Mouse (Mus musculus) liver, adult (tissue): ENCODE results near the gene Tshz3.

Experiments used
- GATA4 ChIP-seq: IDR thresholded peaks from 2 replicates; pipeline ENCODE4 v1.6.1; 2014; ENCODE audit warnings: mild to moderate bottlenecking, low read length; ENCODE audit not compliant: insufficient replicate concordance

The Tshz3 gene

GRCm38 (mm10) chr7:36710387-36710786 lies 12.5 kb downstream of the Tshz3 start:
- no peak for TF ChIP-seq GATA4

DNA sequence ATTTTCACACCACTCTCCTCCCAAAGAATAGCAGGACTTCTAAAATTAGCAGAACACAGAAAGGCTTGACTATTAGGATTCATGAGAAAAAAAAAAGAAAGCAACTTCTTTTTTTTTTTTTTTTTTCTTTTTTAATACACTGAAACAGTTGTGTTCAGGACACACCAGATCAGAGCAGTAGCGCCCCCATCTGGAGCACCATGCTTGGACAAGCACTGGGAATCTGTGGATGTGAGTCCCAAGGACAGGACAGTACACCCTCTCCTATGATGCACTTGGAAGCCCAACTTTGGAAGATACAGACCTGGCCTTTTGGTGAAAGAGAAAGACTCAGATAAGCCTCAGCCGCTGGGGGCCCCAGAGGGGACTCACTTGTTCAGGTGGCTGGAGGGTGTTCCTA lies 13.8 kb downstream of the Tshz3 start:
- no peak for TF ChIP-seq GATA4

DNA sequence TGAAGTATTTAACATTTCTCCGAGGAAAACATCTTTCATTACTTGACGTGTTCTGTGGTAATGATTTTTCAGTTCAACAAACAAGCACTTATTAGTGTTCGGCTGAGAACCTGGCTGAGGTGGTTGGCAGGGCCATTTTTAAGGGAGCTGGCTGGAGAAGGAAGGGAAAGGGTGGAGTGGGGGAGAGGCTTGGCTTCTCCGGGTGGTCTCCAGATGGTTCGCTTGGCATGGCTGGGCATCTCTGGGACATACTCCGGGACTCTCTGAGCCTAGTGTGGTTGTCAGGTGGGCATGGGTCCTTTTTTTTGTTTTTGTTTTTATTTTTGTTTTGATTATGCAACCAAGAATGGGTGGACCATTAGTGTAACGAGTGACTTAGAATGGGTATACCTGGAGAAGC lies 16.4 kb downstream of the Tshz3 start:
- TF ChIP-seq GATA4 = no peak

- TF ChIP-seq GATA4 = no peak
These were observed 19.3 kb downstream of the Tshz3 start for GRCm38 (mm10) chr7:36717192-36717591.

GRCm38 (mm10) chr7:36720830-36721229 lies 22.9 kb downstream of the Tshz3 start:
- TF ChIP-seq GATA4 = no peak

GRCm38 (mm10) chr7:36736303-36737050 lies 38.6 kb downstream of the Tshz3 start:
- TF ChIP-seq GATA4 = no peak

DNA sequence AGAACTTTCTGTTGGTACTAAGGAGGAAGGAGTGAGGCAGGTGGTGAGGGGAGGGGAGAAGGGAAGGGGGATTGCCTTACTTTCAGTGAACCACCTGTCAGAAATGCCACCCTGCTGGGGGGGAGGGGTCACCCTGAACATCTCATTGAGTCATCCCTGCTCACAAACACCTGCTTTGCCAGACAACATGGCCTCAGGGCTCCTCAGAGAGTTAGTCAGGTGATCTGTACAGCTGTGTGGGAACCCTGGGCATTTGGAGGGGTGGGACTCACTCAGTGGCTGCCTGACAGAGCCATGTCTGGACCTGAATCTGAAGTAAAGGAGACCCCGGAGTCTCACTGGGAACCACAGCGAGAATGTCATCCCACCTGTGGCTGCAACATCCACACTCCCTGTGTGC lies 53.6 kb downstream of the Tshz3 start:
- no peak for TF ChIP-seq GATA4

DNA sequence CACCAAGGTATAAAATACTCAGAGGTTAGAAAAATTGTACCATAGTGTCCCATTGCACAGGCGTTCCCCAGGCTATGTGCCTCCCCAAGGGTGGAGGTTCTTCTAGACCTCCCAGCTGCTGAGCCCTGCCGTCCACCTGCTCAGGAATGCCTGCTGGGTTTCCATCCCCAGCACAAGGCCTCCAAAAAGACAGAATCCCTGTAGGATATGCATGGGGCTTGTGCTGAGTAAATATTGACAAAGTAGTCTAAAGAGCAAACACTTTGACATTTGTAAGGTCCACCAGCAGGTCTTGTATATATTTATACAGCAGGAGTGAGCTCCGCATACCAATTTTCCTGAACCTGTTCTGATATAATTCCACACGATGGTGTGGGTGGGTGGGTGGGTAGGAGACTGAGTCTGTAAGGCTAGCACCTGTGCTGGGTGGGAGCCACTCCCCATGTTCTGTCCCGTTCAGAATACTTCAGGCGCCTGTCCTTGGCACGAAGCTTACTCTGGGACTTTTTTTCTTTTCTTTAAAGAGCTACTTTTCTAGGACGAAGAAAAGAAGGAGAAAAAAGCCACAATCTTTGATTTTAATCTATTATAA lies 69.7 kb downstream of the Tshz3 start:
- TF ChIP-seq GATA4 = no peak

GRCm38 (mm10) chr7:36773086-36773485 lies 75.2 kb downstream of the Tshz3 start:
- no peak for TF ChIP-seq GATA4

DNA sequence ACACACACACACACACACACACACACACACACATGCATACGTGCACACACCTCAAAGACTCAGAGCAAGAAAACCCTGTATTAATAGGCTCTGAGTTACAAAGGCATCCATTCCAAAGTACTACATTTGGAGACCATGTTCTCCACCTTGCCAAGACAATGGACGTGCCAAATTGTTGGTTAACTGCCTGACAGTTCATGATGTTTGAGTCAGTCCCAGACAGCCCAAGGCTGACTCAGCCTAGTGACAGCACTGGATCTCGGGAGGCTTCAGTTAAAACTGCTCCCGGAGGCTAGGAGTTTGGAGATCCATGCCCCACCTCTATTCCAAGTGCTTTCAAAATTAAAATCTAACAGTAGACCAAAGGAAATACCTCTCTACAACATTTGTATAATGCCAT lies 79.0 kb downstream of the Tshz3 start:
- no peak for TF ChIP-seq GATA4

DNA sequence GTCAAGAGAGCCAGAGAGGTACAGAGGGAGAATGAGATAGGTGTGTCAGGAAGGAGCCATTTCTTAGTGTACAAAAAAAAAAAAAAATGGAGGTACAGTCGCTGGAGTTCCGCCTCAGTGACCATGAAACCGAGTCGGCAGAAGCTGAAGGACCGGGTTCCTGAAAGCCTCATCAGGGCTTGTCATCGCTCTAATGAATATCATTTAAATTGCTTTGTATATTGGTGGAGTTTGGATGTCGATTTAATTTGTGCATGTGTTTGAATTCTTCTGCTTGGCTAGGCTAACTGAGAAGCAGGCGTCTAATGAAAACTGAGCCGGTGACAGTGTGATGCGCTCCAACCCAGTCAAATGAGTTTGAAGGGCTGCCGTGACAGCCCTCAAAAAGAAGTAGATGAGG lies 80.5 kb downstream of the Tshz3 start:
- TF ChIP-seq GATA4 = no peak

DNA sequence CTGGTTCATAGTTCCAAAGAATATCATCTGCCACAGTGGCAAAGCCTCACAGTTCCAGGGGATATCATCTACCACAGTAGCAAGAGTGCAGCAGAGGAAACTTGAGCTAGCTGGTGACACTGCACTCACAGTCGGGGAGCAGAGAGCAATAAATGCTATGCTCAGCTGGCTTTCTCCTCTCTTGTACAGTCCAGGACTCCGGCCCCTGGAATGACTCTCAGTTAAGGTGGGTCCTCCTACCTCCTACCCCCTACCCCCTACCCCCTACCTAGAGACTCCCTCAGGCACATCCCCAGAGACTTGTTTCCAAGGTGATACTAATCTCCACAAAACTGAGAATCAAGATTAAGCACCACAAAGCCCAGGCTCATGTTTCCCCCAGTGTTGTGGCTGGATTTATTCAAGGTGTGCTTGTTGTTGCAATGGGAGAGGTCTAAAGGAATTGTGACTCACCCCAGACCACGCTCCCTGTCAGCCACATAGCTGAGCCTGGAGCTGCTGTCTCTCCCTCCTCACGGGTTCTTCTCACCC lies 86.4 kb downstream of the Tshz3 start:
- TF ChIP-seq GATA4 = no peak

- TF ChIP-seq GATA4 = no peak
These were observed 88.9 kb downstream of the Tshz3 start for GRCm38 (mm10) chr7:36786713-36787421.

GRCm38 (mm10) chr7:36796392-36797187 lies 98.7 kb downstream of the Tshz3 start:
- no peak for TF ChIP-seq GATA4
